Mouse (Mus musculus): ENCODE results near the gene Slc35c1. TPM values are rescaled to one million over a fixed set of nuclear protein-coding genes. Genes with fewer than 3 reads are reported as not detected.
A peak's percentile ranks its signal among the peaks of the same experiment; 100 is the strongest.

Gene Slc35c1
- polyA plus RNA-seq (2014; fragmentation: Nextera tagmentation; extraction: Ambion mirVana): 15.4 and 17.1 TPM in 2 replicates

- Histone ChIP-seq H3K9ac (peak within 1 kb of the TSS; percentile 58), H3K4me2 (replicated peaks) (peak within 1 kb of the TSS; percentile 88), H3K4me1 (replicated peaks; ENCODE audit: control insufficient read depth, insufficient read depth, low read length) (peaks cover 39% of the 10 kb centered on the region), H3K4me3 (replicated peaks; ENCODE audit: low read length) (peak within 1 kb of the TSS; percentile 53), H3K27ac (peak within 1 kb of the TSS; percentile 33), H3K27me3 (ENCODE audit: control insufficient read depth, insufficient read depth, low read length) (peaks cover 7% of the 10 kb centered on the region; the same call in 1 of the 2 replicates), H3K9me3 (ENCODE audit: control insufficient read depth, low read length) (no peaks in the 10 kb centered on the region), H3K36me3 (replicated peaks; ENCODE audit: control insufficient read depth, insufficient read depth) (no peaks in the 10 kb centered on the region)
- WGBS: 1% methylated on average over 34 of the region's 34 CpGs
- no peak for DNase-seq (ENCODE audit: low spot score)
- ATAC-seq (ENCODE audit: low FRiP score): peak; percentile 39
These were observed at the start of gene Slc35c1 for GRCm38 (mm10) chr2:92459921-92460707. Gene Slc35c1, minus strand, starts transcription at chr2:92460538.

GRCm38 (mm10) chr2:92505291-92505690, 45.0 kb upstream of the Slc35c1 start:
- no peak for DNase-seq (ENCODE audit: low spot score)
- Histone ChIP-seq H3K9me3 (ENCODE audit: control insufficient read depth, low read length) (no peaks in the 10 kb centered on the region), H3K27ac (no peak overlapping the region), H3K27me3 (ENCODE audit: control insufficient read depth, insufficient read depth, low read length) (no peaks in the 10 kb centered on the region), H3K4me3 (replicated peaks; ENCODE audit: low read length) (no peak overlapping the region), H3K36me3 (replicated peaks; ENCODE audit: control insufficient read depth, insufficient read depth) (no peaks in the 10 kb centered on the region), H3K4me2 (replicated peaks) (no peak overlapping the region), H3K9ac (no peak overlapping the region), H3K4me1 (replicated peaks; ENCODE audit: control insufficient read depth, insufficient read depth, low read length) (0 out of 2 replicates have a peak, but pooled peaks cover 2% of the 10 kb centered on the region)
- WGBS: 93% methylated on average over 7 of the region's 7 CpGs
- ATAC-seq (ENCODE audit: low FRiP score): no peak

GRCm38 (mm10) chr2:92503421-92503820, 43.1 kb upstream of the Slc35c1 start:
- 77% methylated on average over 3 of the region's 3 CpGs for WGBS

GRCm38 (mm10) chr2:92499701-92500322, 39.5 kb upstream of the Slc35c1 start:
- no peaks in the 10 kb centered on the region for H3K27me3 ChIP-seq (ENCODE audit: control insufficient read depth, insufficient read depth, low read length)
- peak; percentile 82 for ATAC-seq (ENCODE audit: low FRiP score)
- peak; percentile 83 for DNase-seq (ENCODE audit: low spot score)
- no peak overlapping the region for H3K9ac ChIP-seq
- no peaks in the 10 kb centered on the region for H3K9me3 ChIP-seq (ENCODE audit: control insufficient read depth, low read length)
- H3K4me2 ChIP-seq (replicated peaks): peak overlapping the region; percentile 7; the same call in 1 of the 2 replicates
- peaks cover 23% of the 10 kb centered on the region for H3K4me1 ChIP-seq (replicated peaks; ENCODE audit: control insufficient read depth, insufficient read depth, low read length)
- WGBS: 29% methylated on average over 3 of the region's 3 CpGs
- peak overlapping the region; percentile 75 for H3K27ac ChIP-seq
- no peak overlapping the region for H3K4me3 ChIP-seq (replicated peaks; ENCODE audit: low read length)
- H3K36me3 ChIP-seq (replicated peaks; ENCODE audit: control insufficient read depth, insufficient read depth): no peaks in the 10 kb centered on the region

More at GRCm38 (mm10) chr2:92503421-92503820, 43.1 kb upstream of the Slc35c1 start:
- no peak for ATAC-seq (ENCODE audit: low FRiP score)
- Histone ChIP-seq H3K36me3 (replicated peaks; ENCODE audit: control insufficient read depth, insufficient read depth) (no peaks in the 10 kb centered on the region), H3K4me3 (replicated peaks; ENCODE audit: low read length) (no peak overlapping the region), H3K27ac (no peak overlapping the region), H3K4me1 (replicated peaks; ENCODE audit: control insufficient read depth, insufficient read depth, low read length) (peaks cover 13% of the 10 kb centered on the region), H3K4me2 (replicated peaks) (no peak overlapping the region), H3K9me3 (ENCODE audit: control insufficient read depth, low read length) (no peaks in the 10 kb centered on the region), H3K9ac (no peak overlapping the region), H3K27me3 (ENCODE audit: control insufficient read depth, insufficient read depth, low read length) (no peaks in the 10 kb centered on the region)
- DNase-seq (ENCODE audit: low spot score): no peak

GRCm38 (mm10) chr2:92497112-92497511, 36.8 kb upstream of the Slc35c1 start:
- Histone ChIP-seq H3K9ac (no peak overlapping the region), H3K4me3 (replicated peaks; ENCODE audit: low read length) (no peak overlapping the region), H3K27me3 (ENCODE audit: control insufficient read depth, insufficient read depth, low read length) (no peaks in the 10 kb centered on the region), H3K36me3 (replicated peaks; ENCODE audit: control insufficient read depth, insufficient read depth) (no peaks in the 10 kb centered on the region), H3K4me2 (replicated peaks) (no peak overlapping the region), H3K4me1 (replicated peaks; ENCODE audit: control insufficient read depth, insufficient read depth, low read length) (peaks cover 25% of the 10 kb centered on the region), H3K9me3 (ENCODE audit: control insufficient read depth, low read length) (no peaks in the 10 kb centered on the region), H3K27ac (peak overlapping the region; percentile 64; the same call in 1 of the 2 replicates)
- WGBS: 73% methylated on average over 5 of the region's 5 CpGs
- DNase-seq (ENCODE audit: low spot score): no peak
- ATAC-seq (ENCODE audit: low FRiP score): no peak

- Histone ChIP-seq H3K27ac (peak overlapping the region; percentile 64), H3K4me1 (replicated peaks; ENCODE audit: control insufficient read depth, insufficient read depth, low read length) (peaks cover 29% of the 10 kb centered on the region)
- DNase-seq (ENCODE audit: low spot score): no peak
These were observed 36.3 kb upstream of the Slc35c1 start for GRCm38 (mm10) chr2:92496681-92497080.

GRCm38 (mm10) chr2:92494956-92495355, 34.6 kb upstream of the Slc35c1 start:
- Histone ChIP-seq H3K27me3 (ENCODE audit: control insufficient read depth, insufficient read depth, low read length) (no peaks in the 10 kb centered on the region), H3K9ac (no peak overlapping the region), H3K4me2 (replicated peaks) (no peak overlapping the region), H3K36me3 (replicated peaks; ENCODE audit: control insufficient read depth, insufficient read depth) (no peaks in the 10 kb centered on the region), H3K4me3 (replicated peaks; ENCODE audit: low read length) (no peak overlapping the region), H3K4me1 (replicated peaks; ENCODE audit: control insufficient read depth, insufficient read depth, low read length) (peaks cover 25% of the 10 kb centered on the region), H3K27ac (no peak overlapping the region; the same call in 1 of the 2 replicates), H3K9me3 (ENCODE audit: control insufficient read depth, low read length) (no peaks in the 10 kb centered on the region)
- WGBS: 83% methylated on average over 3 of the region's 3 CpGs
- DNase-seq (ENCODE audit: low spot score) (no peak), ATAC-seq (ENCODE audit: low FRiP score) (no peak)

More at GRCm38 (mm10) chr2:92496681-92497080, 36.3 kb upstream of the Slc35c1 start:
- no peak for ATAC-seq (ENCODE audit: low FRiP score)
- no peaks in the 10 kb centered on the region for H3K36me3 ChIP-seq (replicated peaks; ENCODE audit: control insufficient read depth, insufficient read depth)
- H3K4me2 ChIP-seq (replicated peaks): no peak overlapping the region
- H3K9me3 ChIP-seq (ENCODE audit: control insufficient read depth, low read length): no peaks in the 10 kb centered on the region
- no peak overlapping the region for H3K4me3 ChIP-seq (replicated peaks; ENCODE audit: low read length)
- 43% methylated on average over 10 of the region's 10 CpGs for WGBS
- no peak overlapping the region for H3K9ac ChIP-seq
- no peaks in the 10 kb centered on the region for H3K27me3 ChIP-seq (ENCODE audit: control insufficient read depth, insufficient read depth, low read length)

GRCm38 (mm10) chr2:92494423-92494822, 34.1 kb upstream of the Slc35c1 start:
- Histone ChIP-seq H3K27ac (no peak overlapping the region), H3K9me3 (ENCODE audit: control insufficient read depth, low read length) (no peaks in the 10 kb centered on the region), H3K9ac (no peak overlapping the region), H3K4me2 (replicated peaks) (no peak overlapping the region), H3K4me1 (replicated peaks; ENCODE audit: control insufficient read depth, insufficient read depth, low read length) (peaks cover 21% of the 10 kb centered on the region), H3K36me3 (replicated peaks; ENCODE audit: control insufficient read depth, insufficient read depth) (no peaks in the 10 kb centered on the region), H3K4me3 (replicated peaks; ENCODE audit: low read length) (no peak overlapping the region), H3K27me3 (ENCODE audit: control insufficient read depth, insufficient read depth, low read length) (no peaks in the 10 kb centered on the region)
- WGBS: 52% methylated on average over 8 of the region's 8 CpGs
- no peak for DNase-seq (ENCODE audit: low spot score)
- no peak for ATAC-seq (ENCODE audit: low FRiP score)

- 44% methylated on average over 15 of the region's 15 CpGs for WGBS
- no peaks in the 10 kb centered on the region for H3K9me3 ChIP-seq (ENCODE audit: control insufficient read depth, low read length)
- no peak overlapping the region for H3K4me2 ChIP-seq (replicated peaks)
- no peak overlapping the region for H3K4me3 ChIP-seq (replicated peaks; ENCODE audit: low read length)
- H3K4me1 ChIP-seq (replicated peaks; ENCODE audit: control insufficient read depth, insufficient read depth, low read length): peaks cover 17% of the 10 kb centered on the region
- H3K27ac ChIP-seq: no peak overlapping the region
- H3K27me3 ChIP-seq (ENCODE audit: control insufficient read depth, insufficient read depth, low read length): no peaks in the 10 kb centered on the region
- H3K36me3 ChIP-seq (replicated peaks; ENCODE audit: control insufficient read depth, insufficient read depth): no peaks in the 10 kb centered on the region
- DNase-seq (ENCODE audit: low spot score): no peak
- H3K9ac ChIP-seq: no peak overlapping the region
- ATAC-seq (ENCODE audit: low FRiP score): no peak
These were observed 33.5 kb upstream of the Slc35c1 start for GRCm38 (mm10) chr2:92493656-92494390.

All from hindbrain, embryonic 14.5 days (tissue).